Mouse (Mus musculus): ENCODE measurements at regions not wholly inside any gene's neighbourhood (a gene's known extent, or its start where the extent isn't known, plus 50 kb on each side); places are given as distances from the start of the nearest gene placed in this dataset.

DNA sequence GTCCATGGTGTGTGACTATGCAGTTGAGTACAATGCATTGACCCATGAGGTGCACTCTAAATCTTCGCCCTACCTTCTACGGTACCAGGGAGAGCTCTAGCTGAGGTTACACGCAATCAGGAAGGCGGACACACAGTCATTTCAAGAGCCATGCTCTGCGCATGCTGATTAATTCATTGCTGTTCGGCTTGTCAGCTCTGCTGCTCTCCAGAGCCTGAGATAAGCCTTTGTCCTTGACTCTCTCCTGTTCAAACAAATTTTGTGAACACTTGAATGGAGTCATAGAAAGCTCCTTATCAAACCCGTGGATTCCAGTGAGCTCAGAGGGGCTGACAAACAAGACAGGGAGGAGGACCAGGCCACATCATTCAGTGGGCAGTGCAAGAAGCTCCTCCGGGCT lies 304.8 kb upstream of the Zmiz1 start:
- ATAC-seq (ENCODE audit: insufficient number of reproducible peaks, low FRiP score, low TSS enrichment, low read depth) (no peak), DNase-seq (ENCODE audit: low spot score) (no peak)
- Histone ChIP-seq H3K9me3 (ENCODE audit: control insufficient read depth, low read length) (no peaks in the 10 kb centered on the region), H3K4me1 (ENCODE audit: control insufficient read depth, insufficient read depth, low read length) (no peaks in the 10 kb centered on the region), H3K9ac (ENCODE audit: low read length) (no peak overlapping the region), H3K4me2 (ENCODE audit: low read depth, severe bottlenecking) (no peak overlapping the region), H3K27me3 (ENCODE audit: control insufficient read depth, insufficient read depth, low read length) (no peaks in the 10 kb centered on the region), H3K4me3 (ENCODE audit: low read depth, low read length) (no peak overlapping the region), H3K36me3 (ENCODE audit: control insufficient read depth, insufficient read depth, low read length) (no peaks in the 10 kb centered on the region), H3K27ac (replicated peaks; ENCODE audit: low read depth, low read length) (no peak overlapping the region)
- WGBS = 90% methylated on average over 8 of the region's 8 CpGs

DNA sequence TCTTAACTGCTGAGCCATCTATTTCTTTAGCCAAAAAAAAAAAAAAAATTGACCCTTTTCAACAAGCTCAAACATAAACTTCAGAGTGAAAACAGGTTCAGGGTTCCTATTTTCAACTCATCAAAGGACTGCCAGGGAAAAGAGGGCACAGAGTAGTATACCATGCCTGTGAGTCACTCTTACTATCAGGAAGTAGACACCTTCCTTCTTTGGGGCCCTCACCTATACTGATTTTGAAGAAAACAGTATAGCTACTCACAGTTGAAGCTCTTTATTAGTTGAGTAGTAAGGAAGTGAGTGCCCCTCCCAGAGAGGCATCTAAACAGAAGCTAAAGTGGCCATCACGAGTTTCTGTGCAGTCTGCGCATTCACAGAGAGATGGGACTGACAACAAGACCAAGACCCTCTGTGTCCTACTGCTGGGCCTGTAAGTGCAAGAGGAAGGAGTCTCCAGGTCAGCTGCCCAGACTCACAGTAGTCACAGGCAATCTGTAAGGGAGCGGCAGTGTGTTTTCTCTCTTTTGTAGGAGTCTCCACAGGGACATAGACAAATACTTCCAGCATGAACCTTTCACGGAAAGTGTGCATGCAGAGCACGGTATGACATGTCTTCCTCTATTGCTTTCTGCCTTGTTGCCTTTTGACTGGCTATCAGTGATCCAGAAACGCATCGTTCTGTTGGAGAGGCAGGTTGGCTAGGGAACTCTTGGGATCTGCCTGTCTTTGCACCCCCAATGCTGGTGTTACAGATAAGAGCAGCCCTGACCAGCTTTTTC lies 303.8 kb upstream of the Zmiz1 start:
- WGBS = 81% methylated on average over 7 of the region's 7 CpGs
- Histone ChIP-seq H3K4me3 (ENCODE audit: low read depth, low read length) (no peak overlapping the region), H3K9ac (ENCODE audit: low read length) (no peak overlapping the region), H3K4me1 (ENCODE audit: control insufficient read depth, insufficient read depth, low read length) (no peaks in the 10 kb centered on the region), H3K9me3 (ENCODE audit: control insufficient read depth, low read length) (no peaks in the 10 kb centered on the region), H3K4me2 (ENCODE audit: low read depth, severe bottlenecking) (no peak overlapping the region), H3K27me3 (ENCODE audit: control insufficient read depth, insufficient read depth, low read length) (no peaks in the 10 kb centered on the region), H3K36me3 (ENCODE audit: control insufficient read depth, insufficient read depth, low read length) (no peaks in the 10 kb centered on the region), H3K27ac (replicated peaks; ENCODE audit: low read depth, low read length) (no peak overlapping the region)
- DNase-seq (ENCODE audit: low spot score) (no peak), ATAC-seq (ENCODE audit: insufficient number of reproducible peaks, low FRiP score, low TSS enrichment, low read depth) (no peak)

DNA sequence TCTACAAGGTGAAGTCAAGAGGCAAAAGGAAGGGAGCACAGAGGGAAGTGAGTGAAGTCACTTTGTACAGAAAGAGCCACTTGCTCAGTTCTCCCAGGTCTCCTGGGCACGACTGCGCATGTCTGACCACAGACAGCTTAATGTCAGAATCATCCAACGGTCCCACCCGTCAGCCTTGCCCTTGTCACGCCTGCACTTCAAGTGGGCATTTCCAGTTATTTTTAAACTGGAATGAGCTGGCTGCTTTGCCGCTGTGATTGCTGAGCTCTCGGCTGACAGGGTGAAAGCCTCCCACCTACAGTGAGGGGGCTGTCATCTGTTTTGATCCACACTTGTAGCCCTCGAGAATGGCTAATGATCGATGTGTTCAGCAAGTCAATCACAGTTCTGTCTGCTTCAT lies 302.8 kb upstream of the Zmiz1 start:
- ATAC-seq (ENCODE audit: insufficient number of reproducible peaks, low FRiP score, low TSS enrichment, low read depth) (no peak), DNase-seq (ENCODE audit: low spot score) (no peak)
- Histone ChIP-seq H3K9me3 (ENCODE audit: control insufficient read depth, low read length) (no peaks in the 10 kb centered on the region), H3K27me3 (ENCODE audit: control insufficient read depth, insufficient read depth, low read length) (no peaks in the 10 kb centered on the region), H3K4me3 (ENCODE audit: low read depth, low read length) (no peak overlapping the region), H3K36me3 (ENCODE audit: control insufficient read depth, insufficient read depth, low read length) (no peaks in the 10 kb centered on the region), H3K27ac (replicated peaks; ENCODE audit: low read depth, low read length) (no peak overlapping the region), H3K4me1 (ENCODE audit: control insufficient read depth, insufficient read depth, low read length) (no peaks in the 10 kb centered on the region), H3K9ac (ENCODE audit: low read length) (no peak overlapping the region), H3K4me2 (ENCODE audit: low read depth, severe bottlenecking) (no peak overlapping the region)
- 76% methylated on average over 9 of the region's 9 CpGs for WGBS

DNA sequence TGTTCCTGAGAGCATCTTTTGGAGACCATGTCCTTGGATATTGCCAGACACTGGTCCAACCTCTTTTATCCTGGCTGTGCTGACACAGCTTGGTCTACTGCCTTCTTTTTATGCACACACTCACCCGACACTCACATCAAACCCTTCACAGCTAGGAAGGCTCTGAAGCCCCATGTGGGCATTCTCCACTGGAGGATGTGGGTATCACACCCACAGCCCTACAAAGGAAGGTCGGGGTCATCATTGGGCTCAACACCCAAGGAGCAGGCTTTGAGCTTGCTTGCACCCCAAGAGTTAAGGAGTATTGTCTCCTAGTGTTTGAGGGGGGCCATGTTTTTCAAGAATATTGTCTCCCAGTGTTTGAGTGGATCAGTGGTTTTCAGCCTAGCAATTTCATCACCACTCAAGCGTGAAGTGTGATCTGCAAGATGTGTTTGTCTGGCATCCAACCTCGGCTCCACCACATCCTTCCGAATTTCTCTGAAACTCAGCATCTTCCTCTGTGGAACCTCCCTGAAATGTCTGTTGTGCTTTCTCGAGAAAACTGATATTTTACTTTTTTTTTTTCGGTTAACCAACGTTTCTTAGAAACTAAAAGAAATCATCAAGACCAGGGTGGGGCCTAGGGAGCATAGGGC lies 297.2 kb upstream of the Zmiz1 start:
- H3K4me1 ChIP-seq (ENCODE audit: control insufficient read depth, insufficient read depth, low read length) = no peaks in the 10 kb centered on the region
- WGBS = 89% methylated on average over 8 of the region's 8 CpGs
- H3K9ac ChIP-seq (ENCODE audit: low read length) = no peak overlapping the region
- ATAC-seq (ENCODE audit: insufficient number of reproducible peaks, low FRiP score, low TSS enrichment, low read depth) (no peak), DNase-seq (ENCODE audit: low spot score) (no peak)
- no peaks in the 10 kb centered on the region for H3K36me3 ChIP-seq (ENCODE audit: control insufficient read depth, insufficient read depth, low read length)
- H3K27ac ChIP-seq (replicated peaks; ENCODE audit: low read depth, low read length) = no peak overlapping the region
- H3K27me3 ChIP-seq (ENCODE audit: control insufficient read depth, insufficient read depth, low read length) = no peaks in the 10 kb centered on the region
- H3K4me2 ChIP-seq (ENCODE audit: low read depth, severe bottlenecking) = no peak overlapping the region
- no peak overlapping the region for H3K4me3 ChIP-seq (ENCODE audit: low read depth, low read length)
- H3K9me3 ChIP-seq (ENCODE audit: control insufficient read depth, low read length) = no peaks in the 10 kb centered on the region

DNA sequence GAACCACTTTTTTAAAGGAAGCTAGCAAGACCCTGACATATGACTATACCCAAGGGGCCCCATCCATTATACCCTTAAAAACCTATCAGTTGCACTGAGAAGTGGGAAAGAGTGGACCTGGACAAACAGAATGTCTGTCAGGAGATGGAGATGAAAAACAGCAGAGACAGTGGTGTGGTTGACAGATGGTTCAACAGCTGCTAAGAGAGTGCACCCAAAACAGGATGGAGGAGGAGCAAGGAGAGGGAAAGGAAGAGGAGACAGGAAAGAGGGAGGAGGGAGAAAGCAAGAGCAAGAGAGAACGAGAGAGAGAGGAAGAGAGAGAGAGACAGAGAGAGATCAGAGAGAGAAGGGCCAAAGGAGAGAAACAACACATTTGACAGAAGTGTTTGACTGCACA lies 292.8 kb upstream of the Zmiz1 start:
- H3K4me3 ChIP-seq (ENCODE audit: low read depth, low read length) = no peak overlapping the region
- ATAC-seq (ENCODE audit: insufficient number of reproducible peaks, low FRiP score, low TSS enrichment, low read depth) = no peak
- no peak overlapping the region for H3K9ac ChIP-seq (ENCODE audit: low read length)
- no peaks in the 10 kb centered on the region for H3K4me1 ChIP-seq (ENCODE audit: control insufficient read depth, insufficient read depth, low read length)
- H3K36me3 ChIP-seq (ENCODE audit: control insufficient read depth, insufficient read depth, low read length) = no peaks in the 10 kb centered on the region
- no peak for DNase-seq (ENCODE audit: low spot score)
- H3K27ac ChIP-seq (replicated peaks; ENCODE audit: low read depth, low read length) = no peak overlapping the region
- H3K27me3 ChIP-seq (ENCODE audit: control insufficient read depth, insufficient read depth, low read length) = no peaks in the 10 kb centered on the region
- 20% methylated on average over 1 of the region's 1 CpGs for WGBS
- H3K4me2 ChIP-seq (ENCODE audit: low read depth, severe bottlenecking) = no peak overlapping the region
- no peaks in the 10 kb centered on the region for H3K9me3 ChIP-seq (ENCODE audit: control insufficient read depth, low read length)

DNA sequence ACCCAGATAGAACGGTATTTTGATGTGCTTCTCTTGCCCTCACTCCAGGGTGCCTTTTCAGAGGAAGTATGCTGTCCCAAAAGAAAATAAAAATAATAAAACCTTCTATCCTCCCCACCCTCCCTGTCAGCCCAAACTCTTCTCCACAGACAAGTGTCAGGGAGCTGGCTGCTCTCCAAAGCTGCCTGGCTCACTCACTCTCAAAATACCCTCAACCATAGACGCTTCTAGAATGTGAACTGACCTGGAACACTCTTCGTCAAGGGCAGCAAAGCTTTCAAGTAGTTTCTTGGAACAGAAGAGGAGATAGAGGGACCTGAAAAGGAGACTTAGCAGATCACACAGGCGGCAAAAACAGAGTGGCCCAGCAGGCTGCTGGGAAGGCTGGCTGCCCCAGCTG lies 291.4 kb upstream of the Zmiz1 start:
- Histone ChIP-seq H3K4me3 (ENCODE audit: low read depth, low read length) (no peak overlapping the region), H3K4me2 (ENCODE audit: low read depth, severe bottlenecking) (no peak overlapping the region), H3K27me3 (ENCODE audit: control insufficient read depth, insufficient read depth, low read length) (no peaks in the 10 kb centered on the region), H3K36me3 (ENCODE audit: control insufficient read depth, insufficient read depth, low read length) (no peaks in the 10 kb centered on the region), H3K9ac (ENCODE audit: low read length) (no peak overlapping the region), H3K27ac (replicated peaks; ENCODE audit: low read depth, low read length) (no peak overlapping the region), H3K9me3 (ENCODE audit: control insufficient read depth, low read length) (no peaks in the 10 kb centered on the region), H3K4me1 (ENCODE audit: control insufficient read depth, insufficient read depth, low read length) (no peaks in the 10 kb centered on the region)
- 77% methylated on average over 4 of the region's 4 CpGs for WGBS
- DNase-seq (ENCODE audit: low spot score) = no peak
- no peak for ATAC-seq (ENCODE audit: insufficient number of reproducible peaks, low FRiP score, low TSS enrichment, low read depth)

DNA sequence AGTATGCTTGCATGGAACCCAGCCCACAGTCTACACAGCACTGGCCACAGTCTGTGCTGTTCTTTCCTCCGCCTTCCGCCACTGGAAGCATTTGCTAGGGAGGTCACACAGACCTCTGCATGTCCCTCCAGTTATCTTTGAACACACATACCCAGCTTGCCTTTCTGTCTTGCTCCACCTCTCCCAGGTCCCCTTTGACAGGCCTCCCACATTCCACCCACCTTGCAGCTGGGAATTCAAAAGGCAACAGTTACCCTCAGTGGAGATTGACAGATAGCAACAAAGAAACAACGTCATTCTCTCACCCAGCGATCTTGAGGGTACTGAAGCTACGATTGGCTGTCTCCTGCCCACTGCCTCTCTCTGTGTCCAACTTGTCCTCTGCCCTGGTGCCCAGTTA lies 290.7 kb upstream of the Zmiz1 start:
- Histone ChIP-seq H3K9me3 (ENCODE audit: control insufficient read depth, low read length) (no peaks in the 10 kb centered on the region), H3K4me2 (ENCODE audit: low read depth, severe bottlenecking) (no peak overlapping the region), H3K27me3 (ENCODE audit: control insufficient read depth, insufficient read depth, low read length) (no peaks in the 10 kb centered on the region), H3K4me1 (ENCODE audit: control insufficient read depth, insufficient read depth, low read length) (no peaks in the 10 kb centered on the region), H3K36me3 (ENCODE audit: control insufficient read depth, insufficient read depth, low read length) (no peaks in the 10 kb centered on the region), H3K9ac (ENCODE audit: low read length) (no peak overlapping the region), H3K27ac (replicated peaks; ENCODE audit: low read depth, low read length) (no peak overlapping the region), H3K4me3 (ENCODE audit: low read depth, low read length) (no peak overlapping the region)
- DNase-seq (ENCODE audit: low spot score) (no peak), ATAC-seq (ENCODE audit: insufficient number of reproducible peaks, low FRiP score, low TSS enrichment, low read depth) (no peak)
- 83% methylated on average over 5 of the region's 5 CpGs for WGBS

DNA sequence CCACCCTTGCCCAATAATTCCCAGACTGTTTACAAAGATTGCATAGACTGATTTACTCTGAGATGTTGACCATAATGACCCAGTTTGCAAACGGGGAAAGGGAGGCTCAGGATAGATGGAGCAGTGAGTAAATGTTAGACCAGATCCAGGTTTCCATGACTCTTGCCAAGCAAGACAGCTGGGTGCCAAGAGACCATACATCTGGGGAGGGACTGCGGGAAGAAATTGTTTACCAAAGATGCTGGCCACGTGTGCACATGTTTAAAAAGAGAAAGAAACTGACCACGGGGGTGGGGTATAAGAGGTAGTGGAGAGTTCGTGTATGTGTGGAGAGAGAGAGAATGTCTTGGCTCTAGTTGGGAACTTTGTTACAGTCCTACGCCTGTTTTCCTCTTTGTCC lies 285.7 kb upstream of the Zmiz1 start:
- Histone ChIP-seq H3K4me2 (ENCODE audit: low read depth, severe bottlenecking) (no peak overlapping the region), H3K9me3 (ENCODE audit: control insufficient read depth, low read length) (no peaks in the 10 kb centered on the region), H3K4me3 (ENCODE audit: low read depth, low read length) (no peak overlapping the region), H3K4me1 (ENCODE audit: control insufficient read depth, insufficient read depth, low read length) (peaks cover 5% of the 10 kb centered on the region; the same call in 1 of the 2 replicates), H3K9ac (ENCODE audit: low read length) (no peak overlapping the region), H3K27me3 (ENCODE audit: control insufficient read depth, insufficient read depth, low read length) (no peaks in the 10 kb centered on the region), H3K36me3 (ENCODE audit: control insufficient read depth, insufficient read depth, low read length) (no peaks in the 10 kb centered on the region), H3K27ac (replicated peaks; ENCODE audit: low read depth, low read length) (no peak overlapping the region)
- 80% methylated on average over 6 of the region's 6 CpGs for WGBS
- DNase-seq (ENCODE audit: low spot score) = no peak
- ATAC-seq (ENCODE audit: insufficient number of reproducible peaks, low FRiP score, low TSS enrichment, low read depth) = no peak
